Mouse (Mus musculus): ENCODE measurements around the gene Fgfr2. TPM values are rescaled to one million over a fixed set of nuclear protein-coding genes. Genes with fewer than 3 reads are reported as not detected.

Fgfr2 gene
- polyA plus RNA-seq, 1 experiment from 2014 or later, result 11.4 TPM

DNA sequence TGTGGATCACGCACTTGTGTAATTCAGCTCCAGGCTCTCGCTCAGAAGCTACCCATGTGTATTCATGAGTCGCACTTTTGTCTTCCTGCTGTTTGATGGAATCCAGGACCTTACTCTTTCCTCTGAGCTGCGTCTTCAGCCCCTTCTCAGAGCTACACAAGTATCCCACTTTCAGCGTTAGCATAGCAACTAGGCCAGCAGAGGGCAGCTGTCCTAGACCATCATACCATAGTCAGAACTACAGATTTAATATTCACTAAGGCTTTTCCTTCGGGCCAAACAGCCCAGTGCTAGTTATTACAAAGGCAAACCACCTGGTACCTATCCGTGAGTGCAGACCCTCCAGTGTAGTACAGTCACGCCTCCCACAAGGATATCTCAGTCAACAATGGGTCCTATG lies 1826.0 kb downstream of the Fgfr2 start:
- Histone ChIP-seq H3K9me3 (replicated peaks; ENCODE audit: control insufficient read depth, low read length) (no peaks in the 10 kb centered on the region), H3K4me1 (ENCODE audit: control insufficient read depth, low read depth, low read length) (no peaks in the 10 kb centered on the region), H3K9ac (ENCODE audit: low read depth, low read length) (no peak overlapping the region), H3K27ac (ENCODE audit: low read length) (no peak overlapping the region), H3K4me2 (ENCODE audit: low read depth, low read length) (no peak overlapping the region), H3K27me3 (ENCODE audit: control insufficient read depth, insufficient read depth, low read depth, low read length) (no peaks in the 10 kb centered on the region), H3K36me3 (ENCODE audit: control insufficient read depth, insufficient read depth) (no peaks in the 10 kb centered on the region), H3K4me3 (ENCODE audit: low read depth, low read length) (no peak overlapping the region)
- WGBS (ENCODE audit: insufficient replicate concordance), result 61% methylated on average over 8 of the region's 8 CpGs
- ATAC-seq (ENCODE audit: low read depth), result no peak

DNA sequence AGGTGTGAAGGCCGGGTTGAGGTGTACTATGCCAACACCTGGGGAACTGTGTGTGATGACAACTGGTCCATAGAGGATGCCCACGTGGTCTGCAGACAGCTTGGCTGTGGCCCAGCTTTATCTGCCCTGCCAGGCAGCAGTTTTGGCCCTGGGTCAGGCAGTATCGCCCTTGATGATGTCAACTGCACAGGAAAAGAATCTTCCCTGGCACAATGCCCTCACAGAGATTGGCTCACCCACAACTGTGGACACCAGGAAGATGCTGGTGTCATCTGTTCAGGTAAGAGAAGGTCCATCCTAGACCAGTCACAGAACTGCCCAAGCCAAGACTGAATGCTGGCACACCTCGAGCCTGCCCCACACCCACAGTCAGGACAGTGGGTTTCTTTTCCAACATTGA lies 1857.3 kb downstream of the Fgfr2 start:
- 61% methylated on average over 4 of the region's 4 CpGs for WGBS (ENCODE audit: insufficient replicate concordance)
- Histone ChIP-seq H3K9ac (ENCODE audit: low read depth, low read length) (no peak overlapping the region), H3K36me3 (ENCODE audit: control insufficient read depth, insufficient read depth) (no peaks in the 10 kb centered on the region), H3K9me3 (replicated peaks; ENCODE audit: control insufficient read depth, low read length) (no peaks in the 10 kb centered on the region), H3K4me1 (ENCODE audit: control insufficient read depth, low read depth, low read length) (no peaks in the 10 kb centered on the region), H3K27ac (ENCODE audit: low read length) (no peak overlapping the region), H3K4me3 (ENCODE audit: low read depth, low read length) (no peak overlapping the region), H3K27me3 (ENCODE audit: control insufficient read depth, insufficient read depth, low read depth, low read length) (no peaks in the 10 kb centered on the region), H3K4me2 (ENCODE audit: low read depth, low read length) (no peak overlapping the region)
- ATAC-seq (ENCODE audit: low read depth), result no peak

DNA sequence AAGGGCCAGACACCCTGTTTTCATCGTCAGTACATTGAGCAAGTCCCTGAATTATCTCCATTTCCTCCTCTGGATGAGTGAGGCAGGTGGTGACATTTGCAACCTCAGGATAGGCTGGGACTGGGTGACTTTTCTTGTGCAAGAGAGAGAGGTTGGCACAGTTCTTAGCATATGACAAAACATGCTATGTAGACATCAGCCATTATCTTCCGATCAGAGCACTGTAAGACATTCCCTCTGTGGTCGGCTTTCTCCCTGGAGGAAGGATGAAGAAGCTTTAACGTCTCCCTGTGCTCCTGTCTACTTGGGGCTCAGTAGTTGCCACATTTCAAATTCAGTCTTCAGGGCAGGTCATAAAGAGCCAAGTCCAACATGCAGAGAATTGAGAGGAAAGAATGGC lies 1858.9 kb downstream of the Fgfr2 start:
- H3K27me3 ChIP-seq (ENCODE audit: control insufficient read depth, insufficient read depth, low read depth, low read length), result no peaks in the 10 kb centered on the region
- H3K4me3 ChIP-seq (ENCODE audit: low read depth, low read length), result no peak overlapping the region
- 58% methylated on average over 4 of the region's 4 CpGs for WGBS (ENCODE audit: insufficient replicate concordance)
- H3K4me2 ChIP-seq (ENCODE audit: low read depth, low read length), result no peak overlapping the region
- H3K36me3 ChIP-seq (ENCODE audit: control insufficient read depth, insufficient read depth), result no peaks in the 10 kb centered on the region
- H3K9ac ChIP-seq (ENCODE audit: low read depth, low read length), result no peak overlapping the region
- H3K27ac ChIP-seq (ENCODE audit: low read length), result no peak overlapping the region
- no peaks in the 10 kb centered on the region for H3K9me3 ChIP-seq (replicated peaks; ENCODE audit: control insufficient read depth, low read length)
- no peaks in the 10 kb centered on the region for H3K4me1 ChIP-seq (ENCODE audit: control insufficient read depth, low read depth, low read length)
- no peak for ATAC-seq (ENCODE audit: low read depth)

DNA sequence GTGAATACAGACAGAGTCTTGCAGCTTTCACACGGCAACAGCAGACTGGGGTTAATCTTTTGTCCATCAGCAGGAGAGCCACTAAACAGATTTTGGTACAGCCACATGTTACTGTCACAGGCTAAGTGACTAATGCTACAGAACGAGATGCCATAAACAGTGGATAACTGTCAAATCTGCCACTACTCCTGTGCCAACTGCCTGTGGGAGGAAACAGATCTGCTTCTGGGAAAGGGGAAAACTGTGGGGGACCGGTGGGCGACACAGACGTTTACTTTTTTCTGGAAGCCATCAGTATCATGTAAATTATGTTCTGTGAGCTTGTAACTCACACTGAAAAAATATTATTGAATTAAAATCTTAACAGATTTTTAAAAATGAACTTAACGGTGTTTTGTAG lies 1862.2 kb downstream of the Fgfr2 start:
- H3K27me3 ChIP-seq (ENCODE audit: control insufficient read depth, insufficient read depth, low read depth, low read length), result no peaks in the 10 kb centered on the region
- WGBS (ENCODE audit: insufficient replicate concordance), result 48% methylated on average over 6 of the region's 6 CpGs
- H3K4me2 ChIP-seq (ENCODE audit: low read depth, low read length), result no peak overlapping the region
- ATAC-seq (ENCODE audit: low read depth), result no peak
- H3K27ac ChIP-seq (ENCODE audit: low read length), result no peak overlapping the region
- no peaks in the 10 kb centered on the region for H3K36me3 ChIP-seq (ENCODE audit: control insufficient read depth, insufficient read depth)
- no peak overlapping the region for H3K4me3 ChIP-seq (ENCODE audit: low read depth, low read length)
- H3K9ac ChIP-seq (ENCODE audit: low read depth, low read length), result no peak overlapping the region
- no peaks in the 10 kb centered on the region for H3K9me3 ChIP-seq (replicated peaks; ENCODE audit: control insufficient read depth, low read length)
- no peaks in the 10 kb centered on the region for H3K4me1 ChIP-seq (ENCODE audit: control insufficient read depth, low read depth, low read length)

DNA sequence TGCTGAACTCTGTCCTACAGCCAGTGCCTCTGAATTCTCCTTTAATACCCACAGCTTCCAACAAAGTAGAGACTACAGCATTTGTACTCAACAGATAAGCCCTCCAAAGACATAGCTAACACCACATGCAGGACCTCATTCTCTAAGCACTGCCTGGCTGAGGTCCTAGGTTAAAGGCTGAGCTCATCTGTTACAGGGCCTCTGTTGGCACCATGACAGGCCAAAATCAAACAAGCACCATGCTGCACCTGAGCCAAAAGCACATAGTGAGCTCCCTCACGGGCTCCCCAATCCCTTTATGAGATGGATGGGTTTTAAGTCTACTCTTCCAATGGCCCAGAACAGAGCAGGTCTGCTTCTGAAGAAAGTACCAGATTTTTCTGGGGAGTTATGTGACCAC lies 1865.8 kb downstream of the Fgfr2 start:
- Histone ChIP-seq H3K9ac (ENCODE audit: low read depth, low read length) (no peak overlapping the region), H3K27ac (ENCODE audit: low read length) (no peak overlapping the region), H3K36me3 (ENCODE audit: control insufficient read depth, insufficient read depth) (no peaks in the 10 kb centered on the region), H3K27me3 (ENCODE audit: control insufficient read depth, insufficient read depth, low read depth, low read length) (no peaks in the 10 kb centered on the region), H3K4me2 (ENCODE audit: low read depth, low read length) (no peak overlapping the region), H3K4me3 (ENCODE audit: low read depth, low read length) (no peak overlapping the region), H3K4me1 (ENCODE audit: control insufficient read depth, low read depth, low read length) (no peaks in the 10 kb centered on the region), H3K9me3 (replicated peaks; ENCODE audit: control insufficient read depth, low read length) (no peaks in the 10 kb centered on the region)
- WGBS (ENCODE audit: insufficient replicate concordance), result 17% methylated on average over 1 of the region's 1 CpGs
- ATAC-seq (ENCODE audit: low read depth), result peak; percentile 66

DNA sequence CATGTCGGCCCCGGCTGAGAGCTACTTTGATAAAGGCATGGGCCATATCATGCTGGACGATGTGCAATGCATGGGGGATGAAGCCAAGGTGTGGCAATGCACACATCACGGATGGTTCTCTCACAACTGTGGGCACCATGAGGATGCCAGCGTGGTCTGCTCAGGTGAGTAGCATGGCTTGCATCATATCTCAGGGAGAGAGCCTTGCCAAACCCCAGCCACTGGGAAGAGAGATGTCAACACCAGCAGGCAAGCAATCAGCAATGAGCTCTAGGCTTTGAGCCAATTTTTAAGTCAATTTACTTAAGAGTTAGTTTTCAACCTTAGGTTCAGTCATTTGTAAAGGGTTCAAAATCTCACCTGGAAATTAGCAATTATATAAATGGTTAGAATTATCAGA lies 1866.3 kb downstream of the Fgfr2 start:
- H3K4me1 ChIP-seq (ENCODE audit: control insufficient read depth, low read depth, low read length), result no peaks in the 10 kb centered on the region
- no peaks in the 10 kb centered on the region for H3K9me3 ChIP-seq (replicated peaks; ENCODE audit: control insufficient read depth, low read length)
- no peak overlapping the region for H3K9ac ChIP-seq (ENCODE audit: low read depth, low read length)
- H3K4me3 ChIP-seq (ENCODE audit: low read depth, low read length), result no peak overlapping the region
- H3K36me3 ChIP-seq (ENCODE audit: control insufficient read depth, insufficient read depth), result no peaks in the 10 kb centered on the region
- 68% methylated on average over 5 of the region's 5 CpGs for WGBS (ENCODE audit: insufficient replicate concordance)
- no peaks in the 10 kb centered on the region for H3K27me3 ChIP-seq (ENCODE audit: control insufficient read depth, insufficient read depth, low read depth, low read length)
- ATAC-seq (ENCODE audit: low read depth), result peak; percentile 64
- H3K4me2 ChIP-seq (ENCODE audit: low read depth, low read length), result no peak overlapping the region
- no peak overlapping the region for H3K27ac ChIP-seq (ENCODE audit: low read length)

DNA sequence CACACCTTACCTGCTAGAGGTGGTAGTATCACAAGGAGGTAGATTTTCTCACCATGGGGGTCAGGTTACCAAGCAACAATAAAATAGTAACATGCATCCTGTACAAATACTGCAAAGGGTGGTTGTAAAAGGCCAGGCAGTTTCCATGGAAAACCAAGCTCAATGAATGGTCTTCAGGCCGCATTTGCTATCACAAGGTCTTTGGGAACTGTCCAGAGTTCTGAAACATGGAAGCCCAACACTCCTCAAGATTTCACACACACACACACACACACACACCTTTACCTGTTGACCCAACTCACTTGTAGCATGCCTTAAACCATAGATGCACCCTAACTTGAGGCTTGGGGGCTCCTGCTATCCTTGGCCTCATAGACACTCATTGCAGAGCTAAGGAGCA lies 1878.2 kb downstream of the Fgfr2 start:
- H3K9me3 ChIP-seq (replicated peaks; ENCODE audit: control insufficient read depth, low read length), result no peaks in the 10 kb centered on the region
- no peak overlapping the region for H3K27ac ChIP-seq (ENCODE audit: low read length)
- WGBS (ENCODE audit: insufficient replicate concordance), result 15% methylated on average over 1 of the region's 1 CpGs
- H3K4me1 ChIP-seq (ENCODE audit: control insufficient read depth, low read depth, low read length), result no peaks in the 10 kb centered on the region
- ATAC-seq (ENCODE audit: low read depth), result no peak
- H3K4me2 ChIP-seq (ENCODE audit: low read depth, low read length), result no peak overlapping the region
- H3K36me3 ChIP-seq (ENCODE audit: control insufficient read depth, insufficient read depth), result no peaks in the 10 kb centered on the region
- H3K27me3 ChIP-seq (ENCODE audit: control insufficient read depth, insufficient read depth, low read depth, low read length), result no peaks in the 10 kb centered on the region
- H3K9ac ChIP-seq (ENCODE audit: low read depth, low read length), result no peak overlapping the region
- no peak overlapping the region for H3K4me3 ChIP-seq (ENCODE audit: low read depth, low read length)

DNA sequence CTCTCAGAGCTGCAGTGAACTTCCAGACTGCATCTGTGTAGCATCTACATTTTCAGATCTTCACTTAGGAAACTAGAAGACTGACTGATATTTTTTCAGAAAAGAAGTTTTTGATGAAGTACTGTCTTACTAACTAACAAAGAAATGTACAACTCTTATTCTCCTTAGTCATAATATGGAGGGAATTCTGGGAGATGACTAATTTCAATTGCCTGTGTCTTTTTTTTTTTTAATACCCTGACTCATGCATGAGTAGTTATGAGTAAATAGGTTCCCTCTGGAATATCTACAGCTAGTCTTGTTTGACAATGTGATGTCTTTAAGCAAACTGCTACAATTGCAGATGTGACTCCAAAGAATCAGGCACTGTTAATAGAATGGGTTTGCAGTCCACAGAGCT lies 1887.1 kb downstream of the Fgfr2 start:
- Histone ChIP-seq H3K9ac (ENCODE audit: low read depth, low read length) (no peak overlapping the region), H3K27ac (ENCODE audit: low read length) (no peak overlapping the region), H3K4me2 (ENCODE audit: low read depth, low read length) (no peak overlapping the region), H3K36me3 (ENCODE audit: control insufficient read depth, insufficient read depth) (no peaks in the 10 kb centered on the region), H3K9me3 (replicated peaks; ENCODE audit: control insufficient read depth, low read length) (no peaks in the 10 kb centered on the region), H3K4me1 (ENCODE audit: control insufficient read depth, low read depth, low read length) (no peaks in the 10 kb centered on the region), H3K4me3 (ENCODE audit: low read depth, low read length) (no peak overlapping the region), H3K27me3 (ENCODE audit: control insufficient read depth, insufficient read depth, low read depth, low read length) (no peaks in the 10 kb centered on the region)
- ATAC-seq (ENCODE audit: low read depth), result no peak

DNA sequence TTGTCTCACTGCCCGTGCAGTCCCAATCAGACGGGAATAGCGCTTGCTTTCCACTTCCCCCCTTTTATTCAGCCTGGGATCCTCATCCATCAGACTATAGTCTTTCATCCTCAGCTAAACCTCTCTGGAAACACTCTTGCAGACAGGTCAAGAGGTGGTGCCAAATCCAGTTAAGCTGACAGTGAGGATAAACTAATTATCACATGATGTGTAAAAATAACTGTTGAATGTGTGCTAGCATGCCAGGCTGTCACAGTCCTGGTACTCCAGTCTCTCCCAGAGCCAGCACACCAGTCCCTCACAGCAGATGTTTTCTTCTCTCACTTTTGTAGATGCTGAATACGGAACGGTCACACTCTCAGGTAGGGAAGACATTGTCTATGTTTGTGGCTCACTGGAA lies 1900.1 kb downstream of the Fgfr2 start:
- H3K4me1 ChIP-seq (ENCODE audit: control insufficient read depth, low read depth, low read length), result no peaks in the 10 kb centered on the region
- H3K4me2 ChIP-seq (ENCODE audit: low read depth, low read length), result no peak overlapping the region
- no peaks in the 10 kb centered on the region for H3K27me3 ChIP-seq (ENCODE audit: control insufficient read depth, insufficient read depth, low read depth, low read length)
- 63% methylated on average over 5 of the region's 5 CpGs for WGBS (ENCODE audit: insufficient replicate concordance)
- H3K36me3 ChIP-seq (ENCODE audit: control insufficient read depth, insufficient read depth), result no peaks in the 10 kb centered on the region
- ATAC-seq (ENCODE audit: low read depth), result no peak
- H3K4me3 ChIP-seq (ENCODE audit: low read depth, low read length), result no peak overlapping the region
- no peak overlapping the region for H3K27ac ChIP-seq (ENCODE audit: low read length)
- H3K9me3 ChIP-seq (replicated peaks; ENCODE audit: control insufficient read depth, low read length), result no peaks in the 10 kb centered on the region
- no peak overlapping the region for H3K9ac ChIP-seq (ENCODE audit: low read depth, low read length)

DNA sequence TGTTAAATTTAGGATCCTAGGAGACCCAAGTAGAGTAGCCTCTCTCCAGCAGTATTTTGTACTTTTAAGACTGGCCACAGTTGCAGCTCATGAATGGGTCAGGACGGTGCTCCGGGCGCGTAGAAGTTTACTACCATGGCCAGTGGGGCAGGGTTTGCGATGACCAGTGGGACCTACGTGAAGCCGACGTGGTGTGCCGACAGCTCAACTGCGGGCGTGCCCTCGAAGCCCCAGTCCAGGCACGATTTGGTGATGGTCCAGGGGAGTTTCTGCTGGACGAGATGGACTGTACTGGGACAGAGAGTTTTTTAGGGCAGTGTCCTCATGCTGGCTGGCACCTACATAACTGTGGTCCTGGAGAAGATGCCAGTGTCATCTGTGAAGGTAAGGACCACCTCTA lies 1935.2 kb downstream of the Fgfr2 start:
- 78% methylated on average over 14 of the region's 14 CpGs for WGBS (ENCODE audit: insufficient replicate concordance)
- Histone ChIP-seq H3K36me3 (ENCODE audit: control insufficient read depth, insufficient read depth) (no peaks in the 10 kb centered on the region), H3K9me3 (replicated peaks; ENCODE audit: control insufficient read depth, low read length) (no peaks in the 10 kb centered on the region), H3K4me2 (ENCODE audit: low read depth, low read length) (no peak overlapping the region), H3K27ac (ENCODE audit: low read length) (no peak overlapping the region), H3K9ac (ENCODE audit: low read depth, low read length) (no peak overlapping the region), H3K4me1 (ENCODE audit: control insufficient read depth, low read depth, low read length) (no peaks in the 10 kb centered on the region), H3K27me3 (ENCODE audit: control insufficient read depth, insufficient read depth, low read depth, low read length) (no peaks in the 10 kb centered on the region), H3K4me3 (ENCODE audit: low read depth, low read length) (no peak overlapping the region)
- no peak for ATAC-seq (ENCODE audit: low read depth)
